Mouse (Mus musculus): Measurements from ENCODE around the gene Olfr309.
"Not testable (repeated sequence)": the region's sequence is repeated elsewhere in the genome, so short reads cannot be mapped to it uniquely, and the experiment has no call there.

The Olfr309 gene

GRCm38 (mm10) chr7:86313608-86314007 lies at the start of gene Olfr309:
TSS of gene Olfr309 (minus strand) at chr7:86313708.
- DNase-seq, result no peak

GRCm38 (mm10) chr7:86346296-86346695 lies 32.8 kb upstream of the Olfr309 start:
- not testable (repeated sequence) for DNase-seq

- DNase-seq, result no peak
Observed at GRCm38 (mm10) chr7:86344253-86344652, 30.7 kb upstream of the Olfr309 start.

GRCm38 (mm10) chr7:86342881-86343565 lies 29.5 kb upstream of the Olfr309 start:
- DNase-seq, result no peak

GRCm38 (mm10) chr7:86337486-86337885 lies 24.0 kb upstream of the Olfr309 start, which contains the start of gene Olfr307:
TSS of gene Olfr307 (minus strand) at chr7:86337586.
- no peak for DNase-seq

- no peak for DNase-seq
Observed at GRCm38 (mm10) chr7:86325530-86325929, 12.0 kb upstream of the Olfr309 start, which contains the start of gene Olfr308. TSS of gene Olfr308 (minus strand) at chr7:86325630.

GRCm38 (mm10) chr7:86321323-86321722 lies 7.8 kb upstream of the Olfr309 start:
- no peak for DNase-seq

GRCm38 (mm10) chr7:86277072-86277471 lies 36.4 kb downstream of the Olfr309 start, which contains the start of gene Olfr310:
TSS of gene Olfr310 (minus strand) at chr7:86277172.
- DNase-seq, result no peak

Measured in cerebellum, adult 18-20 months (tissue).